Comparison of ENCODE assay signal across 8 mouse cellular contexts in the genomic region with DNA sequence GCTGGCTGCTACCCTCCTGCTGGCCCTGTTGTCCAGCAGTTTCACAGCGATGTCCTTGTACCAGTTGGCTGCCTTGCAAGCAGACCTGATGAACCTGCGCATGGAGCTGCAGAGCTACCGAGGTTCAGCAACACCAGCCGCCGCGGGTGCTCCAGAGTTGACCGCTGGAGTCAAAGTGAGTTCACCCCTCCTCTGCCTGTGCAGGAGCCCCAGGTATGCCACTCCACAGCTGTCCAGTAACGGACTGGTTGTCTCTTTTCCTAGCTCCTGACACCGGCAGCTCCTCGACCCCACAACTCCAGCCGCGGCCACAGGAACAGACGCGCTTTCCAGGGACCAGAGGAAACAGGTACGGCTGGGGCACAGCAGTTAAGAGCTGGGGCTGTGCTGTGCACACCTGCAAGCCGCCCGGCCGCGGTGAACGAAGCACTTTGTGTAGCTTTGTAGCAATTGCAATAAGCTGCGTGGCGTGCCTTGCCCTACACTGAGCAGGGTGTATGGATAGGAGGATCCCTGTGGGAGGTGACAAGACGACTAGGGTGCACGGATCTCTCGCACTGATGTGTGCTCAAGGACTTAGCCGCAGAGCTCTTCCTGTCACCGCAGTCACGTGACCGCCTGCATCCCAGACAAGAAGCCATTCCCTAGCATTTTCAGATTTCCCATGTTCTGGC. TPM values are rescaled to one million over a fixed set of nuclear protein-coding genes. Genes with fewer than 3 reads are reported as not detected.
DNase-seq lines count a peak whose midpoint lies in the region; ATAC-seq and TF ChIP-seq lines count a peak whose summit lies in the region.

No protein-coding gene starts in this region.

- no peaks in the 10 kb centered on the region for H3K27me3 ChIP-seq in liver, adult 2 months (ENCODE audit: control insufficient read depth, insufficient read depth, low read length)
- H3K27me3 ChIP-seq in intestine, embryonic 16.5 days (replicated peaks; ENCODE audit: control insufficient read depth, insufficient read depth, low read length), result no peaks in the 10 kb centered on the region
- H3K27me3 ChIP-seq in limb, embryonic 12.5 days, result peaks cover 16% of the 10 kb centered on the region; the same call in 1 of the 2 replicates
- H3K27me3 ChIP-seq in myocyte (ENCODE audit: control insufficient read depth, insufficient read depth, insufficient read length), result no peaks in the 10 kb centered on the region

- no peak overlapping the region for H3K9ac ChIP-seq in liver, adult 2 months (ENCODE audit: low read depth, low read length)
- H3K9ac ChIP-seq in intestine, embryonic 16.5 days (ENCODE audit: low read depth, low read length), result peak overlapping the region; percentile 56
- peak overlapping the region; percentile 47 for H3K9ac ChIP-seq in limb, embryonic 12.5 days (replicated peaks)

- 5% methylated on average over 29 of the region's 29 CpGs for WGBS in liver, adult 2 months
- 4% methylated on average over 29 of the region's 29 CpGs for WGBS in intestine, embryonic 16.5 days
- WGBS in limb, embryonic 12.5 days, result 4% methylated on average over 29 of the region's 29 CpGs

- H3K79me2 ChIP-seq in liver, adult 2 months (ENCODE audit: control insufficient read depth, insufficient read depth, low read length), result no peaks in the 10 kb centered on the region
- no peaks in the 10 kb centered on the region for H3K79me2 ChIP-seq in myocyte (ENCODE audit: control insufficient read depth, insufficient read depth)

- TF ChIP-seq POLR2A in liver, adult 2 months (IDR thresholded peaks at IDR 0.05; ENCODE audit: extremely low read depth, insufficient read depth, low read length), result no peak
- TF ChIP-seq POLR2A in myocyte (IDR thresholded peaks at IDR 0.05; ENCODE audit: insufficient read length, low read depth), result no peak

- no peak overlapping the region for H3ac ChIP-seq in myocyte (ENCODE audit: control insufficient read depth, insufficient read length)

- peak; percentile 18 for DNase-seq in liver, adult 2 months (ENCODE audit: extremely low read depth, low read depth, low spot score)
- DNase-seq in liver, result no peak
- peak; percentile 45 for DNase-seq in cerebellum, adult 11-12 months
- peak; percentile 23 for DNase-seq in forelimb bud, embryonic 11.5 days (ENCODE audit: low read depth, low spot score)

- H3K36me3 ChIP-seq in liver, adult 2 months (ENCODE audit: control insufficient read depth, insufficient read depth, low read length), result no peaks in the 10 kb centered on the region
- no peaks in the 10 kb centered on the region for H3K36me3 ChIP-seq in intestine, embryonic 16.5 days (ENCODE audit: control insufficient read depth, insufficient read depth, low read length)
- no peaks in the 10 kb centered on the region for H3K36me3 ChIP-seq in limb, embryonic 12.5 days
- H3K36me3 ChIP-seq in myocyte (ENCODE audit: control insufficient read depth, insufficient read depth), result no peaks in the 10 kb centered on the region

- ATAC-seq in intestine, embryonic 16.5 days, result peak; percentile 41
- no peak for ATAC-seq in limb, embryonic 12.5 days (ENCODE audit: insufficient number of reproducible peaks, insufficient read depth, low FRiP score, low TSS enrichment, low read depth)
- no peak for ATAC-seq in erythroblast, adult 5-6 weeks (replicated peaks; ENCODE audit: low FRiP score, poor library complexity, severe bottlenecking)

- no peaks in the 10 kb centered on the region for H3K9me3 ChIP-seq in intestine, embryonic 16.5 days (ENCODE audit: control insufficient read depth, low read length)
- H3K9me3 ChIP-seq in limb, embryonic 12.5 days, result no peaks in the 10 kb centered on the region

- TF ChIP-seq CTCF in liver, adult 2 months (IDR thresholded peaks at IDR 0.05; ENCODE audit: low read depth, low read length), result no peak

- no peak overlapping the region for H3K27ac ChIP-seq in liver, adult 2 months (replicated peaks; ENCODE audit: insufficient read depth, low read depth, low read length)
- H3K27ac ChIP-seq in intestine, embryonic 16.5 days (ENCODE audit: low read length), result no peak overlapping the region
- no peak overlapping the region for H3K27ac ChIP-seq in limb, embryonic 12.5 days

- H3K4me2 ChIP-seq in intestine, embryonic 16.5 days (ENCODE audit: low read depth, low read length), result peak overlapping the region; percentile 88
- peak overlapping the region; percentile 80 for H3K4me2 ChIP-seq in limb, embryonic 12.5 days
- H3K4me2 ChIP-seq in myocyte (ENCODE audit: low read depth), result no peak overlapping the region

- no peaks in the 10 kb centered on the region; the same call in 1 of the 2 replicates for H3K4me1 ChIP-seq in liver, adult 2 months (ENCODE audit: control insufficient read depth, insufficient read depth, low read length)
- peaks cover 22% of the 10 kb centered on the region for H3K4me1 ChIP-seq in intestine, embryonic 16.5 days (ENCODE audit: control insufficient read depth, insufficient read depth, low read length)
- peaks cover 11% of the 10 kb centered on the region for H3K4me1 ChIP-seq in limb, embryonic 12.5 days (replicated peaks)

- H3K4me3 ChIP-seq in liver, adult 2 months (ENCODE audit: insufficient read depth, low read depth, low read length), result peak overlapping the region; percentile 19; the same call in 1 of the 2 replicates
- H3K4me3 ChIP-seq in intestine, embryonic 16.5 days (ENCODE audit: low read length), result peak overlapping the region; percentile 50
- H3K4me3 ChIP-seq in limb, embryonic 12.5 days (replicated peaks), result peak overlapping the region; percentile 45
- no peak overlapping the region for H3K4me3 ChIP-seq in myocyte

TF ChIP-seq in myocyte, 11 proteins besides CTCF, POLR2A, EP300 and RAD21:
- TF ChIP-seq USF1 (IDR thresholded peaks at IDR 0.05; ENCODE audit: low read depth) (peak; percentile 16), TCF12 (IDR thresholded peaks at IDR 0.05; ENCODE audit: insufficient read depth, poor library complexity, severe bottlenecking) (no peak), MAX (IDR thresholded peaks at IDR 0.05; ENCODE audit: low read depth) (no peak)

RNA-seq across cellular contexts. Expression of gene Tnfsf13b, which starts 0.9 kb away (rescaled TPM):
- 0.13 and 0.37 TPM in 2 replicates for total RNA-seq in liver, adult 2 months (2014; rRNA removed)
- polyA plus RNA-seq in liver, adult 2 months (2012; rRNA removed), result 0.11 and 0.20 TPM in 2 replicates
- 0.44 and 0.45 TPM in 2 replicates for polyA plus RNA-seq in intestine, embryonic 16.5 days (2015; fragmentation: Nextera tagmentation; extraction: Ambion mirVana)
- 0.53 and 0.54 TPM in 2 replicates for polyA plus RNA-seq in limb, embryonic 12.5 days (2016; fragmentation: Nextera tagmentation; extraction: Ambion mirVana)
- 0.11 TPM for polyA plus RNA-seq in myocyte (2012; fragmentation: generic; extraction: Trizol)
- 11.1 and 18.8 TPM in 2 replicates for total RNA-seq in erythroblast, adult 5-6 weeks (2015; ENCODE audit: low replicate concordance)
- 3.8 and 6.7 TPM in 2 replicates for total RNA-seq in erythroblast, adult 5-6 weeks (2017; ENCODE audit: low replicate concordance)

RNA-seq across cellular contexts. Expression of gene Abhd13, which starts 29.6 kb away (rescaled TPM):
- 11.8 and 12.3 TPM in 2 replicates for total RNA-seq in liver, adult 2 months (2014; rRNA removed)
- 3.2 TPM in 2 replicates for polyA plus RNA-seq in liver, adult 2 months (2012; rRNA removed)
- polyA plus RNA-seq in intestine, embryonic 16.5 days (2015; fragmentation: Nextera tagmentation; extraction: Ambion mirVana), result 12.8 and 14.4 TPM in 2 replicates
- 21.4 and 22.0 TPM in 2 replicates for polyA plus RNA-seq in limb, embryonic 12.5 days (2016; fragmentation: Nextera tagmentation; extraction: Ambion mirVana)
- 6.6 TPM for polyA plus RNA-seq in myocyte (2012; fragmentation: generic; extraction: Trizol)
- total RNA-seq in erythroblast, adult 5-6 weeks (2015; ENCODE audit: low replicate concordance), result 2.5 and 6.5 TPM in 2 replicates
- total RNA-seq in erythroblast, adult 5-6 weeks (2017; ENCODE audit: low replicate concordance), result 7.2 and 7.5 TPM in 2 replicates

RNA-seq across cellular contexts. Expression of gene Lig4, which starts 29.6 kb away (rescaled TPM):
- 1.2 and 1.9 TPM in 2 replicates for total RNA-seq in liver, adult 2 months (2014; rRNA removed)
- polyA plus RNA-seq in liver, adult 2 months (2012; rRNA removed), result 0.97 and 1.0 TPM in 2 replicates
- polyA plus RNA-seq in intestine, embryonic 16.5 days (2015; fragmentation: Nextera tagmentation; extraction: Ambion mirVana), result 3.7 TPM in 2 replicates
- 6.2 and 7.9 TPM in 2 replicates for polyA plus RNA-seq in limb, embryonic 12.5 days (2016; fragmentation: Nextera tagmentation; extraction: Ambion mirVana)
- polyA plus RNA-seq in myocyte (2012; fragmentation: generic; extraction: Trizol), result 2.0 TPM
- 0.42 and 0.58 TPM in 2 replicates for total RNA-seq in erythroblast, adult 5-6 weeks (2015; ENCODE audit: low replicate concordance)
- 0.94 and 1.8 TPM in 2 replicates for total RNA-seq in erythroblast, adult 5-6 weeks (2017; ENCODE audit: low replicate concordance)
